Mouse (Mus musculus): ENCODE data around the gene Tor4a. TPM values are rescaled to one million over a fixed set of nuclear protein-coding genes. Genes with fewer than 3 reads are reported as not detected.
A peak's percentile ranks its signal among the peaks of the same experiment; 100 is the strongest.

The Tor4a gene
- total RNA-seq, 2 experiments from 2014 or later = 23.1 to 24.3 TPM

- peak in 1 of 2 experiments; percentile 58 for DNase-seq (ENCODE audit: low spot score in 2 of 2)
Observed at GRCm38 (mm10) chr2:25193330-25193770, 3.3 kb downstream of the Tor4a start.

- no peak for DNase-seq (ENCODE audit: low spot score in 2 of 2)
Observed at GRCm38 (mm10) chr2:25187841-25188240, 8.8 kb downstream of the Tor4a start.

GRCm38 (mm10) chr2:25186575-25186930 is 10.1 kb downstream of the Tor4a start:
- DNase-seq (ENCODE audit: low spot score in 2 of 2) = no peak

GRCm38 (mm10) chr2:25185625-25186574 is 10.8 kb downstream of the Tor4a start:
- DNase-seq (ENCODE audit: low spot score in 2 of 2) = no peak

- no peak for DNase-seq (ENCODE audit: low spot score in 2 of 2)
Observed at GRCm38 (mm10) chr2:25184496-25184895, 12.2 kb downstream of the Tor4a start.

- no peak for DNase-seq (ENCODE audit: low spot score in 2 of 2)
Observed at GRCm38 (mm10) chr2:25183336-25183735, 13.3 kb downstream of the Tor4a start.

GRCm38 (mm10) chr2:25182664-25183063 is 14.0 kb downstream of the Tor4a start:
- DNase-seq (ENCODE audit: low spot score in 2 of 2) = no peak

GRCm38 (mm10) chr2:25181891-25182397 is 14.7 kb downstream of the Tor4a start:
- DNase-seq (ENCODE audit: low spot score in 2 of 2) = no peak

GRCm38 (mm10) chr2:25180973-25181890 is 15.5 kb downstream of the Tor4a start:
- DNase-seq (ENCODE audit: low spot score in 2 of 2) = no peak

GRCm38 (mm10) chr2:25180478-25180903 is 16.2 kb downstream of the Tor4a start, which contains the start of gene Nrarp:
Gene Nrarp, plus strand, starts transcription at chr2:25180758.
- peak; percentile 78 to 82 for DNase-seq (ENCODE audit: low spot score in 2 of 2)

GRCm38 (mm10) chr2:25179566-25180217 is 17.0 kb downstream of the Tor4a start:
- DNase-seq (ENCODE audit: low spot score in 2 of 2) = no peak

GRCm38 (mm10) chr2:25178285-25178972 is 18.3 kb downstream of the Tor4a start:
- DNase-seq (ENCODE audit: low spot score in 2 of 2) = no peak

- DNase-seq (ENCODE audit: low spot score in 2 of 2) = no peak
Observed at GRCm38 (mm10) chr2:25177685-25178084, 19.0 kb downstream of the Tor4a start.

GRCm38 (mm10) chr2:25177076-25177475 is 19.6 kb downstream of the Tor4a start:
- no peak for DNase-seq (ENCODE audit: low spot score in 2 of 2)

- no peak for DNase-seq (ENCODE audit: low spot score in 2 of 2)
Observed at GRCm38 (mm10) chr2:25176573-25176972, 20.1 kb downstream of the Tor4a start.

GRCm38 (mm10) chr2:25175690-25176078 is 21.0 kb downstream of the Tor4a start:
- DNase-seq (ENCODE audit: low spot score in 2 of 2) = no peak

- DNase-seq (ENCODE audit: low spot score in 2 of 2) = no peak
Observed at GRCm38 (mm10) chr2:25174866-25175689, 21.6 kb downstream of the Tor4a start.

GRCm38 (mm10) chr2:25173821-25174220 is 22.9 kb downstream of the Tor4a start:
- DNase-seq (ENCODE audit: low spot score in 2 of 2) = no peak

GRCm38 (mm10) chr2:25172629-25173028 is 24.1 kb downstream of the Tor4a start:
- DNase-seq (ENCODE audit: low spot score in 2 of 2) = no peak
